Mouse (Mus musculus) adrenal gland, adult (tissue): Measurements from ENCODE around the gene 2900026A02Rik.

Experiments
- DNase-seq, 2 experiments: peaks; one replicate each; pipeline ENCODE4 v3.0.0; 2022 to 2023; ENCODE audit warnings: low spot score in 1 of 2; ENCODE audit not compliant: inconsistent age in 2 of 2

Gene 2900026A02Rik

DNA sequence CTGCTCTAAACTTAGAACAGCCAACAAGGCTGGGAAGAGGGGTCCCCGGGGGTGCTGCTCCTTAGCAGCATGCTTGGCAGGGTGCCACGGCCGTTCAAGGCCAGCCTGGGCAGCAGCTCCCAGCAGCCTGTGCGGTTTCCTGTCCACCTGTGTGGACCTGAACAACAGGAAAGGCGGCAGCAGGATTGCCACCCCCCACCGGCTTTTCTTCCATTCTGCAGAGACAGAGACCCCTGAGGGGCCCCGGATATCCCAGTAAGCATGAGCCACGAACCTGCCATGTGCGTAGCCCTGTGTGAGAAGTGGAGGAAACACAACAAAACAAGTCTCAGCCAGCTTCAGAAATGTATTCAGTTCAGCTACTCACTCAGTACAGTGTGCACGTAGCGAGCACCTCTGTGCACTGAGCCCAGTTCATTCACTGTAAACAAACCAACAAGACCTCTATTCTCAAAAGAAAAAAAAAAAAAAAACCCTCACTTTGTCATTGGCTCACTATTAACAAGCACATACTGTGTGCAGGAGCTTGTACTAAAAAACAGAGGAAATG lies 69.4 kb downstream of the 2900026A02Rik start:
- peak in 1 of 2 experiments; percentile 70 for DNase-seq

DNA sequence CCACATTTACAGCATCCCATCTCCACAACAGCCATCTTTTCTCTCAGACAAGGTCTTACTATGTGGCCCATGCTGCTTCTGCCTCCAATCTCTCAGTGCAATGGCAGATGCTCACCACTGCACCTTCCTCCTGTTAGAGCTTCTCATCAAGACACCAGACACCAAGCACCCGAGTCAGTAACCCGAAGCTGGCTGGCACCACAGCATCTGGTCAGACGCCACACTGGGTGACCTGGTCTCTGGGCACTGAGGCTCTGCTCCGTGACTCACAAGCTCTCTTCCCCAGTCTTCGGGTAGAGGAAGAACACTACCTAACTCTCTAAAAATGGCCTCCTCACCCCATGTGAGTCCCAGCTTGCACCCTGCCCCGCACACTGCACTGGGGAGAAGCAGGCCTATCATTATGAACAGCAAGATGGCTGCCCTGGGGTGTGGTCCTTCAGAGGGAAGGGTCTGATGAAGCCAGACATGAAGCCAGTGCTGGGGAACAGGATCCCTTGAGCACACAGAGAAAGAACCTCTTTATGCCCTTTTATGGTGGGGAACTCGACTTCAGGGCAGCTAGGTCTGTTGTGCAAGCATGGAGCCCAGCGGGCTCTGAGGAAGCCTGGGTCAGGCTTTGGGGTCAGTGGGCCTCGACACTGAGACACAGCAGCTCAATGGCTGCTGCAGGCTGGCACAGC lies 70.0 kb downstream of the 2900026A02Rik start:
- no peak for DNase-seq

DNA sequence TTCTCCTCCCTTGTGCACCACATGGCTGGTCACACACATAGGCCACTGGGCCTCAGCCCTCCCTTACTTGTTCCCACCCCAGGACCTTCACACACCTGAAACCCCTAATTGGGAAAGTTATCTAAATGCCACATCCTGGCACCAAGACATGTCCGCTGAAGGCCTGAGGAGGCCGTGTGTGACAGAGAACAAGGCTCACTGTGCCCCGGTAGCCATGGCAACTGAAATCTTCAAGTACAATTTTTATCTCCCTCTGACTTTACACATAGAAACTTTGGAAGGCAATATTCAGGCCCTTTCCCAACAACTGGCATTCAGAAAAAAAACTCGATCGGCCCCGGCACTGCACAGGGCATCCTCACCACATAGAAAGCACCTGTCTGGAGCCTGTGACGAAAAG lies 72.0 kb downstream of the 2900026A02Rik start:
- no peak for DNase-seq

DNA sequence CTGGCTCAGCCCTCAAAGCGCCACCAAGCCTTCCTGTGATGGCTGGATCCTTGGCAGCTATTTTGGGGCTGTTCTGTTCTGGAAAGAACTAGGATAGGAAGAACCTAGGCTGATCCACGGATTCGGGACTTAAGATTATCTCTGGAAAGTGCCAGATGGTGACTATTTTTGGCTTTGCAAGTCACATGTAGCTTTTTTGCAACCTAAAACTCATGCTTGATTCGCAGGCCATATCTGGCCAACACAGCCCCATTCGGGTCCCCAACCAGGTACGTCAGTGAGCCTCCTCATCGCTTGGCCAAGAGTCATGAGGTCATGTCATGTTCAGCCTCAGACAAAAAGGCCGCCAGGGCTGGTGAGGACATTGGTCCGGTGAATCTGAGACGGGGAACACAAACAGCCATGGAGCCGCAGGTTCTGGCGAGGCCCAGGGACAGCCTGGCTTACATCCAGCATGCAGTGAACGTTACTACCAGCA lies 73.0 kb downstream of the 2900026A02Rik start:
- no peak for DNase-seq

DNA sequence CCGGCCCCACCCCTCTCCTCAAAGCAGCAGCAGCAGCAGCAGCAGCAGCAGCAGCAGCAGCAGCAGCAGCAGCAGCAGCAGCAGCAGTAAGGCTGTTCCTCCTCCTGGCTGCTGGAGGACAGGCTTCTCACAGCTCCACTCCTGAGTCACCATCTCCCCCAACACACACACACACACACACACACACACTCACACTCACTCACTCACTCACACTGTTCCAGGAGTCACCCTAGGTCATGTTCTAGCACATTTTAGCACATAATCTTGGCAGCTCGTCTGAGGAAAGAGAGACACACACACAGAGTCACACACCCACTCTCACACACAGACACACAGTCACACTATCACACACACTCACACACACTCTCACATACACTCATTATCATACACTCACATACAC lies 74.4 kb downstream of the 2900026A02Rik start:
- DNase-seq: no peak

DNA sequence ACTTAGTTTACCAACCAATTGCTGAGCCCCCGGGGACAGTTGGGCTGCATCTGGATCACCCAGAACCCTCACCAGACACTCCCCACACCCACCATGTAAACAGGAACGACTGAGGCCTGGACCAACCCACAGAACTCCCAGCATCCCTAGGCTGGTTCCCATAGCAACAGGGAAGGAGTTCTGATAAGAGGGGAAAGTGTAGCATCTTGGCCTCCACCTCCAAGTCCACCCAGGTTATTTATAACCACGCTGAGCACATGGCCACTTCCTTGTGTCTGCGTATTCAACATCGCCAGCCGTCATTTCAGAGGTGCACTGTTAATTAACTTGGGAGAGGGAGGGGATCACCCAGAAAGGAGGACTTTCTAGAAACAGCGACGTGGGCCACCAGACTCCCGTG lies 75.9 kb downstream of the 2900026A02Rik start:
- DNase-seq: peak in 1 of 2 experiments; percentile 18

DNA sequence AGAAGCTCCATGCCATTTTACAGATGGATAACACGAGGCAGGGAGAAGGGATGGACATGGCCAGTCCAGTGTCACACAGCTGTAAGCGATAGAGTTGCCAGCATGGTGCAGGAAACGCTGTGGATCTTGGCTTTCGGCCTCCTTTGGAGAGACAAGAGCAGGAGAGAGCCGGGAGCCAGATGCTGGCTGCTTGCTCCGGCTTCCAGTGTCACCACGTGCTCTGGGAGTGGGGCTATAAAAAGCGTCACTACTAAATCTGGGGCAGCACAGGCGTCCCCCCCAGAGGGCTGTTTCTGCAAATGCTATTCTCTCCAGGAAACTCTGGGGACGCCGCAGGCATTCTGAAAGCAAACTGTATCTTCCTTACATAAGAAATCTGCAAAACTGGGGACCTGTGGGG lies 78.5 kb downstream of the 2900026A02Rik start:
- DNase-seq: peak in 1 of 2 experiments; percentile 22

DNA sequence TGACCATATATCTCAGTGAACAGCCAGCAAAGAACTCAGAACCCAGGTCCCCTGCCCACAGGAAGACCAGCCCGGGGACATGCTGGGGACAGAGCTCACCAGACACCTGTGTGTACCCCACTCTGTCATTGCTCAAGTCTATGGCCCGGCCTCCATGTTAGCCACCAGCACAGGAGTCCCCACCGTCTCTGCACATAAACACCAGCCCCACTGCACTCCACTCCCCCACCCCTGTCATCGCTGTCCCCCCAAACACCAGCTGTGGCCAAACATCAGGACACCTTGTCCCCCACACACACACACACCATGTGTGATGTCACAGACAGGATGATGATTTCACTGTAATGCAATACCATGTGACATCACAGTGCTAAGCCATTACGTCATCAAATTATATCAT lies 79.0 kb downstream of the 2900026A02Rik start:
- no peak for DNase-seq

DNA sequence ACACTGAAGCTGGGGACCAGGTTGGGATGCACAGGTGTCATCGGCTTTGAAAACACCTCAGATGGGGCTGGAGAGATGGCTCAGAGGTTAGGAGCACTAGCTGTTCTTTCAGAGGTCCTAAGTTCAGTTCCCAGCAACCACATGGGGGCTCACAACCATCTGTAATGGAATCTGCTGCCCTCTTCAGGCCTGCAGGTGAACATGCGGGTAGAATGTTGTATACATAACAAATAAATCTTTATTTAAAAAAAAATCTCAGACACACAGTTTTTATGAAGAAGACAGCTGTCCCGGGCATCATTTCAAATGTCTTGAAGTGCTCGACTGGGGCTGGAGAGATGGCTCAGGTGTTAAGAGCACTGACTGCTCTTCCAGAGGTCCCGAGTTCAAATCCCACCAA lies 80.2 kb downstream of the 2900026A02Rik start:
- DNase-seq: no peak

DNA sequence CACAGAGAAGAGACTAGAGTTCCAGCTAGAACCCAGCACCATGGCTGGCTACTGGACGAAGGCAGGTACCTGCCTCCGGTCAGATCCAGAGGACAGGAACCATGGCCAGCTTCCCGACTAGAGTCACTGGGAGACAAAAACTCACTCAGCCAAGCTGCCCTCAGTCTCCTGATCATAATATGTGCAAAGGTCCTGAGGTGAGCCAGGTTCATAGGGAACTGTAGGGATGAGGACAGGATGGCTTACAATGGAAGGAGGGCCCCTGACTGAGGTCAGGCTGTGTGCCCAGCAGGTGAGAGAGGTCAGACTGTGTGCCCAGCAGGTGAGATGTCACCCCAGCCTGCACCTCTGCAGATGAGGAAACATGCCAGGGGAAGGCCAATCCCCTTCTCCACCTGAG lies 81.0 kb downstream of the 2900026A02Rik start:
- peak in 1 of 2 experiments; percentile 19 for DNase-seq

DNA sequence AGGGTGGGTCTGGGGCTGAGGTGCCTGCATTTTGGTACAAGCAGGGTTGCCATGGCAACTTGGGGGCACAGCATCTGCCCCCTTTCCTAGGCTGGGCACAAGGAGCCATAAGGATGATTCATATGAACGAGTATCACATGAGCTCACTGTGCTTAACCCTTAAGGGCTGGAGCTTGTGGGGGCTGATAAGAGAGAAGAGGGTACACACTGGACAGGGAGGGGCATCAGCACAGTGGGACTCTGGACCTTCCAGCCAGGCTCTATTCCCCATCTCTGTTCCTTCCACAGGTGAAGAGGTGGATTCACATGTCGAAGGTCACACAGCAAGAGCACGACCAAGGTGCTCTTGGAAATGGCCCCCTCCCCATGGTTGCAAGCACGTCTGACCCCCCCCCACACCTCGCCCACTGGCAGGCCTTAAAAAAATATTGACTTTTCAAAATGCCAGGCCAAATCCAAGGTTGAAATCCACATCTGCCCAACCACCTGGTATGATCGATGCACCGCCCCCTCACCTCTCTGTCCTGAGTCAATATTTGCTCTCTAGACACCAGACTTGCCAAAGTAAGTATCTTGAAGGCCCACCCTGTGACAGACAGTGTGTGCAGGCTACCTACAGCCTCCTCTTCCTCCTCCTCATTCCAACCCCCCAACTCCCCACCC lies 81.8 kb downstream of the 2900026A02Rik start:
- peak in 1 of 2 experiments; percentile 15 for DNase-seq

DNA sequence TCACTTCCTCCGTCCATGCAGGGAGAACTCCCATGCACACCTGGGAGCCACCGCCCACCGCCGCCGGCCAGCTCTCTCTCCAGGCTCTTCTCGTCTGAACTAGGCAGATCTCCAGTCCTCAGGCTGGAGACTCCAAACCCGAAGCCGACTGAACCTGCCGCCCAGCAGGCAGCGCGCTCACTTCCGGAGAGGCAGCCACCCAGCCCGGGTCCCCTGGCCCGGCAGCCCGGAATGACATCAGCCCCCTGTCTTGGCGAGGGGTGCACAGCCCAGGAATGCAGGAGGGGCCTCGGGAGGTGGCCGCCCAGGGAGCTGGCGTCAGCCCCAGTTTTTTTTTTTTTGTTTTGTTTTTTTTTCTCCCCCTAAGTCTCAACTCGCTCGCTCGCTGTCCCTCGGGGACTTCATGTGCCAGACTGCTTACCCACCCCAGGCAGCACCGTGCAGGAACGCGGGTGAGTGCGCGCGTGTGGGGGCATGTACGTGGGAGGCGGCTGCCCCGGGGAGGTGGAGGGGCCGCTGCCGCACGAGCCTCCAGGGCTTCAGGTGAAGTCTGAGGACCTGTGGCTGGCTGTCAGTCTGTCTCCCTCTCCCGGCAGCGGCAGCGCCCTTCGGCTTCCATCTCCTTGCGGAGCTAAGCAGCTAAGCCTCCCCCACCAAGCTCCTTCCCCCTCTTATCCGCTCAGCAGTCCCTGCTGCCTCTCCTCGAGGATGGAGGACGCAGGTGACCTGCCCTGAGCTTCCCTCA lies 82.5 kb downstream of the 2900026A02Rik start:
- peak; percentile 47 to 62 for DNase-seq

DNA sequence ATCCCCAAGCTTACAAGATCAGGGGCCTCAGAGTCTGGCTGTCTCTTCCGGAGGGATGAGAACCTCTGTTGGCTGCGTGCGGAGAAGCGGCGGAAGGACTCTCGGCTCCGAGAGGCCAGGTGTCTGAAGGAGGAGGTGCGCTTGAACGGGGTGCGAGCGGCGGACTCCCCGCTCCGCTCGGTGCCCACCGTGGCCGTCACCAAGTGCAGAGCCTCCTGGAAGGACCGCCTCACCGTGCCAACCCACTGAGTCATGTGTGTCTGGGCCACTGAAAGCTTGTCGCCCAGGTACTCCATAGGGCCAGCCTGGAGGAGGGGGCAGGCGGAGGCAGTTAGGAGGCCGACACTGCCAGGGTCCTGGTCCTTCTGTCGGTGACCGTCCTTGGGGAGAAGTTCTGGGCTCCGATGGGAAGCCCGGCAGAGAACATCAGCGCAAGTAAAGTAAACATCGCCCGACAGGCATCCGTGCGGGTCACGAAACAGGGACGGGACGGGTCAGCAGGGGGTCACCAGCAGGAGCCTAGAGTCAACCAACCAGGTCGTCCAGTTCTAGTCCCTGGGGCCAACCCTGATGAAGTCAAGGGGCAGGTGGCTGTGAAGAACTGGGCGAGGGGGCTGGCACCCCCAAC lies 83.2 kb downstream of the 2900026A02Rik start:
- peak in 1 of 2 experiments; percentile 30 for DNase-seq

DNA sequence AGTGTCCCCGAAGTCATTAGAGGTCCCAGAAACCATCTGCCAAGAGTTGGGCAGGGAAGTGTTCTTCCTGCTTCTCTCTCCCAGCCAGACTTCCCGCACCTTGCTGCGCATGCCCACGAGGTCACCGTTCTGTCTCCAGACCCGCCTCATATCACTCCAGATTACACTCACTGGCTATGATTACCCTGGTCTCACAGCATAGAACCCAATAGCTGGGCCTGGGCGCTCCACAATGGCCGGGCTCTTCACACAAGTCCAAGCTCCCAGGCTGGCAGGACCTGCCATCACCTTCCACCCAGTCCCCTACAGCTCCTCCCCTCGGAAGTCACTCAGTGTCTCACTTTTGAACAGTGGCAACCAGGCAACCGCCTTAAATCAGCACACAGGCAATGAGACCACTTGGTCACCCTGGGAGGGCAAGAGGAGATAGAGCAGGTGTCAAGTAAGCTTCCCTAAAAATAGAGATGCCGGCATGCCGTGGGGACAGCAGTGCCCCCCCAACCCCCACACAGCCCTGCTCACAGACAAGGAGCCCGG lies 84.0 kb downstream of the 2900026A02Rik start:
- peak in 1 of 2 experiments; percentile 44 for DNase-seq

DNA sequence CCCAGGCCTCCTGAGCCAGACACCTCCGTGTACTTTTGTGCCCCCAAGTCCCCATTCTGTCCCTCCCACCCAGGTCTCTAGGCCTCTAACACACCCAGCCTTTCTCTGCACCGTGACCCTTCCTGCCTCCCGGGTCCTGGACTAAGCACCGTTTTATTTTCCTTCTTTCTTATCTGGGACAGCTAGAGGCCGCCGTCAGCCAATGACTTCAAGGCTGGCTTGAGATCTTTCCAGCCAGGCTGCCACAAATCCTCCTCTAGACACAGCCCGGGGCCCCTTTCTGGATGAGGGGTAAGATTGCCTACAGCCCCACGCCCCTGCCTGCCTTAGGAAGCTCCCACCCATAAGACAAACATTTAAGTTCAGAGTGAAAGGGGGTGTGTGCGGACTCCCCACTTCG lies 85.5 kb downstream of the 2900026A02Rik start:
- no peak for DNase-seq

DNA sequence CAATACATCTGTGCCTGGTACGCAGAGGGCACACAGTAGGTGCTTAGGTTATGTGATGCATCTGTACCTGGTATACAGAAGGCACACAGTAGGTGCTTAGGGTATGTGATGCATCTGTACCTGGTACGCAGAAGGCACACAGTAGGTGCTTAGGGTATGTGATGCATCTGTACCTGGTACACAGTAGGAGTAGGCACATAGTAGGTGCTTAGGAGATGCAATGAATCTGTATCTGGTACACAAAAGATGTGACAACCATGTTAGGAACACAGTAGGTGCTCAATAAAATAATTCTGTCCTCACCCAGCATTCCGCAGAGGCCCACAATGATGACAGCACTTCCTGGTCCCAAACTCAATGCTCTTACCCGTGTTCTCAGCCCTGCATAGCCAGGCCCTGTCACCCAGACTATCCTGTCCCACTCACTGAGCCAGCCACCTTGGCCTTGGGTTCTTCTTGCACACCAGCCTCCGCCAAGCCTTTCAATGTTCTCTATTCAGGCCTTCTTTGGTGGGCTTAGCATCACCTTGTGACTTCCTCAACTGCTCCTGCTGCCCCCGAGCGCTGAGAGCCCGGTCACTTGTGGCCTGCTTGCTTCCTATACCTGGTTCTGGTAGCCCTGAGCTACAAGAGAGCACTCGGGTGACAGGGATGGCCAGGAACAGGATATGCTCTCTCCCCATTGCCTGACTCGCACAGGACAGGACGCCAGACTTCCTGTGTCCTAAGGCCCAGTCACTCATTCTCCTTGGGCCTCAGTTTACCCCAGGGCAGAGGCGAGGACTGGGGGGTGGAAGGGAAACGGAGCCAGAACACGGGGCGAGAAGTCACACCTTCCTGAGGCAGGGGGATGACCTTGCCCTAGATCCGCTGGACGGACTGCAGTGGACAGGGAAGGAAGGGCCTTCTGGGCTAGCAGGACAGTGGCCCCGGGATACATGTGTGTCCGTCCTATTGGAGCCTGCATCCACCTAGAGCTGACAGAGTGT lies 87.0 kb downstream of the 2900026A02Rik start:
- peak in 1 of 2 experiments; percentile 25 for DNase-seq

DNA sequence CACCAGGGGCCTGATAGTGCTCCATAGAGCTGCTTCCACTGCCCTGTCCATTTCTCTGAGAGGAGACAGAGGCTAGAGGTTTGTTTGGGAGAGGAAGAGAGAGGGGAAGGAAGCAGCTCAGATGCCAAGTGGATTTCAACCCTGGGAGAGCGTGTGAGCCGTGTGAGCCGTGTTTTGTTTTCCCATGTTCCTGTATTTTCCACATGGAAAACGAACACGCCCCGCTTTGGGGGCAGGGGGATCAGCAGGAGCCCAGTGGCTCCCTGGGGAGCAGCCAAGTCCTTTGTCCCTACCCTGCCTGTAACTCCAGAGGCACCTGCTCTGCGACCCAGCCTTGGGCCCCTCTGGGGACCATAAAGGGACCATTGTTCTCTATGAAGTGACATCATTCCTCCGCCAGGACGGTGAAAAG lies 88.0 kb downstream of the 2900026A02Rik start:
- peak in 1 of 2 experiments; percentile 54 for DNase-seq

DNA sequence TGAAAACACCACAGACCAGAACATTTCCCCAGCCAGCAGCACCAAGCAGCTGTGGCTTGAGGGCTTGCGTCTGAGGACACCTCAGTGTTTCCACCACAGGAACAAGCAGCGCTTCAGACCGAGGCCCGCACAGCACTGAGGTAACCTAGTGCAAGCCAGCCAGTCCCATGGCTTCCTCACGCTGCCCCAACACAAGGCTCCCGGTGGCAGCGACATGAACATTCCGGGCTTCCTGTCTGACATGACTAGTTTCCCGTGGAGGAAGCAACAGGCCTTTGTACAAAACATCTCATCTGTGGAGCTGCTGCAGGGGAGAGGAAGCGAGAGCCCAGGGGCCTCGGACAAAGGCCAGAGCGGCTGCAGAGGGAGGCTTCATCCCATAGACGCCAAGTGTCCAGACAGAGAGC lies 88.4 kb downstream of the 2900026A02Rik start:
- peak in 1 of 2 experiments; percentile 56 for DNase-seq

DNA sequence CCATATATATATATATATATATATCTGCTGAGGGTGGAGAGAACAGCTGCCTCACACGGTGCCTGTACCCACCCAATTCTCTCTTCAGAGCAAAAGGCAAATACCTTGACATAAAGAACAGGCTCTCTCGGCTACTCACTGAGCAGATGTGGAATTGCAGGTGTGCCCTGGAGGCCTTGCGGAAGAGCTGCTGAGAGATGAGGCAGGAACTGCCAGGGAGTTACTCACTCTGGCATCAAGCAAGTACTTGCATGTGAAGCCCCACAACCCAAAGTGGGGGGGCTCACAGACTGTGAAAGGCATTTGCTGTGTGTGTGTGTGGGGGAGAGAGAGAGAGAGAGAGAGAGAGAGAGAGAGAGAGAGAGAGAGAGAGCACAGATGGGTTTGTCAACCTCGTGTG lies 92.6 kb downstream of the 2900026A02Rik start:
- no peak for DNase-seq
